Mouse (Mus musculus): Measurements from ENCODE around the gene Vegfd. TPM values are rescaled to one million over a fixed set of nuclear protein-coding genes. Genes with fewer than 3 reads are reported as not detected.

The Vegfd gene
- not detected for total RNA-seq (2023)

GRCm38 (mm10) chrX:164373081-164373480 is at the start of gene Vegfd:
Gene Vegfd, plus strand, starts transcription at chrX:164373378.

GRCm38 (mm10) chrX:164419471-164419939 is 46.3 kb downstream of the Vegfd start, which contains the start of gene Piga:
Gene Piga, plus strand, starts transcription at chrX:164419787.

GRCm38 (mm10) chrX:164436709-164437108 is 63.5 kb downstream of the Vegfd start, which contains the start of gene Asb11:
Gene Asb11, plus strand, starts transcription at chrX:164436994.

Other genes with a start within 250 kb of the Vegfd start
- not detected for gene Ace2, start 234.0 kb upstream of the Vegfd start, total RNA-seq (2023)
- gene Bmx, start 115.2 kb upstream of the Vegfd start, total RNA-seq (2023), result 10 to 100 TPM; 68.0 to 70.6 TPM
- gene Pir, start 104.0 kb upstream of the Vegfd start, total RNA-seq (2023), result 1 to 10 TPM; 2.1 to 2.3 TPM
- 10 to 100 TPM; 11.1 to 13.1 TPM for gene Piga, start 46.4 kb downstream of the Vegfd start, total RNA-seq (2023)
- under 1 TPM in 1 of 2 experiments, not detected in 1; 0.40 TPM for gene Asb11, start 63.6 kb downstream of the Vegfd start, total RNA-seq (2023)
- not detected for gene Asb9, start 132.9 kb downstream of the Vegfd start, total RNA-seq (2023)

Data from neutrophil, adult 59 days (primary cell).